In the genomic region with DNA sequence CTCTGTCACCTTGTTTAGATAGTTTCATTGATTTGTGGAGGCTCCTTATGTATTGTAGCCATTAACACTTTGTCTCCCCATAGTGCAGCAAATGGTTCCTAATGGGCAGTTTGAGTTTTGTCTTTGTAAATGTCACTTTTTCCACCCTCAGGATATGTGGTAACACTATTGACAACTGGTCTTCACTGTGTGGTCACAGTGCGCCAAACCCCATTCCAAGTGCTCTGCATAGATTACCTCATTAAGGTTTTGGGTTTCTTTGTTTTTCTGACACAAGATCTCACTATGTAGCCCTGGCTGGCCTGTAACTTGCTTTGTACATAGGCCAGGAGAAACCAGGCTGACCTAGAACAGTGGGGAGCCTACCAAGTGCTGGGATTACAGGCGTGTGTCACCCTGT, we compare ENCODE assay signal across 16 mouse cellular contexts.
"Had no signal": no experiment of that assay in that cellular context is flagged by ENCODE, and none has a peak within 500 bp of the region (broad histone marks: within the 10 kb centered on the region; RNA-seq: fewer than 3 reads in every experiment).

No protein-coding gene starts in this region.

- H3K27me3 ChIP-seq: neural tube, embryonic 12.5 days; neural tube, embryonic 13.5 days; neural tube, embryonic 15.5 days; stomach, embryonic 15.5 days had no signal

- H3K36me3 ChIP-seq: neural tube, embryonic 12.5 days; neural tube, embryonic 13.5 days; neural tube, embryonic 15.5 days had no signal

- H3K9ac ChIP-seq: neural tube, embryonic 12.5 days; neural tube, embryonic 13.5 days; neural tube, embryonic 15.5 days; stomach, embryonic 15.5 days had no signal

- DNase-seq: retina, postnatal 1 day; right cerebral cortex, adult 18-20 months; right cerebral cortex, postnatal 14 days; right cerebral cortex, postnatal 4 days; spleen, adult 18-20 months; thymus, adult 18-20 months; thymus, adult 2 months; thymus, postnatal 14 days; thymus, postnatal 25 days; thymus, postnatal 36 days; thymus, postnatal 4 days had no signal

- H3K27ac ChIP-seq: neural tube, embryonic 12.5 days; neural tube, embryonic 13.5 days; neural tube, embryonic 15.5 days; stomach, embryonic 15.5 days; stomach, postnatal 0 days had no signal

- H3K4me2 ChIP-seq: neural tube, embryonic 12.5 days; neural tube, embryonic 13.5 days; neural tube, embryonic 15.5 days; stomach, embryonic 15.5 days had no signal

- H3K9me3 ChIP-seq: neural tube, embryonic 12.5 days; neural tube, embryonic 13.5 days; neural tube, embryonic 15.5 days had no signal

- H3K4me1 ChIP-seq: stomach, embryonic 15.5 days had no signal

- H3K4me3 ChIP-seq: neural tube, embryonic 12.5 days; neural tube, embryonic 13.5 days; neural tube, embryonic 15.5 days; stomach, embryonic 15.5 days had no signal
